Mouse (Mus musculus) layer of hippocampus, postnatal 25 days (tissue): Measurements from ENCODE around the gene Grhpr. TPM values are rescaled to one million over a fixed set of nuclear protein-coding genes. Genes with fewer than 3 reads are reported as not detected.
"Not testable (repeated sequence)": the region's sequence is repeated elsewhere in the genome, so short reads cannot be mapped to it uniquely, and the experiment has no call there.

Experiments used
- DNase-seq, 2 experiments: peaks; one replicate each; pipeline ENCODE4 v3.0.0; 2022; ENCODE audit warnings: mixed read lengths in 2 of 2, low spot score in 1 of 2; ENCODE audit errors: extremely low spot score in 1 of 2
- total RNA-seq, 2 experiments: library from RNA; stranded (reverse); gene quantifications; 2 replicates each; pipeline ENCODE4 v1.2.3; 2021

Gene Grhpr
- 10 to 100 TPM; 22.2 to 31.1 TPM for total RNA-seq

GRCm38 (mm10) chr4:44981280-44981973 lies at the start of gene Grhpr:
TSS of gene Grhpr (plus strand) at chr4:44981395.
- DNase-seq, result peak; percentile 58 to 60

GRCm38 (mm10) chr4:44931732-44932131 lies 49.5 kb upstream of the Grhpr start:
- no peak for DNase-seq

GRCm38 (mm10) chr4:44938359-44939340 lies 42.5 kb upstream of the Grhpr start:
- no peak for DNase-seq

GRCm38 (mm10) chr4:44939576-44940249 lies 41.5 kb upstream of the Grhpr start:
- DNase-seq, result no peak

GRCm38 (mm10) chr4:44940286-44940685 lies 40.9 kb upstream of the Grhpr start:
- no peak for DNase-seq

- DNase-seq, result no peak
These were observed 39.0 kb upstream of the Grhpr start for GRCm38 (mm10) chr4:44942237-44942636.

- no peak for DNase-seq
These were observed 37.7 kb upstream of the Grhpr start for GRCm38 (mm10) chr4:44943480-44943879.

GRCm38 (mm10) chr4:44944426-44945075 lies 36.6 kb upstream of the Grhpr start:
- DNase-seq, result no peak

- DNase-seq, result not testable (repeated sequence)
These were observed 35.1 kb upstream of the Grhpr start for GRCm38 (mm10) chr4:44946126-44946525.

- no peak for DNase-seq
These were observed 33.7 kb upstream of the Grhpr start for GRCm38 (mm10) chr4:44947464-44947863.

GRCm38 (mm10) chr4:44948314-44948713 lies 32.9 kb upstream of the Grhpr start:
- DNase-seq, result no peak

- DNase-seq, result no peak
These were observed 28.2 kb upstream of the Grhpr start for GRCm38 (mm10) chr4:44953041-44953440.

GRCm38 (mm10) chr4:44958776-44959175 lies 22.4 kb upstream of the Grhpr start:
- no peak for DNase-seq

GRCm38 (mm10) chr4:44959220-44959619 lies 22.0 kb upstream of the Grhpr start:
- DNase-seq, result no peak

GRCm38 (mm10) chr4:44963156-44963555 lies 18.0 kb upstream of the Grhpr start:
- no peak for DNase-seq

GRCm38 (mm10) chr4:44965175-44965574 lies 16.0 kb upstream of the Grhpr start:
- no peak for DNase-seq

- DNase-seq, result no peak
These were observed 15.5 kb upstream of the Grhpr start for GRCm38 (mm10) chr4:44965736-44966135.

GRCm38 (mm10) chr4:44967402-44967801 lies 13.8 kb upstream of the Grhpr start:
- no peak for DNase-seq

- DNase-seq, result no peak
These were observed 11.1 kb upstream of the Grhpr start for GRCm38 (mm10) chr4:44970056-44970455.

- DNase-seq, result peak in 1 of 2 experiments; percentile 59
These were observed 10.5 kb upstream of the Grhpr start for GRCm38 (mm10) chr4:44970612-44971110.
